Mouse (Mus musculus): ENCODE measurements around the gene Map4k1. TPM values are rescaled to one million over a fixed set of nuclear protein-coding genes. Genes with fewer than 3 reads are reported as not detected.

Gene Map4k1
- polyA plus RNA-seq, 1 experiment from 2014 or later, result 10.3 TPM

GRCm38 (mm10) chr7:28957286-28957685 is 24.6 kb upstream of the Map4k1 start:
- Histone ChIP-seq H3K4me2 (no peak overlapping the region), H3K4me3 (replicated peaks) (no peak overlapping the region), H3K27me3 (replicated peaks) (no peaks in the 10 kb centered on the region), H3K27ac (replicated peaks) (no peak overlapping the region), H3K4me1 (peaks cover 73% of the 10 kb centered on the region), H3K9me3 (replicated peaks) (no peaks in the 10 kb centered on the region), H3K36me3 (no peaks in the 10 kb centered on the region), H3K9ac (replicated peaks) (no peak overlapping the region)
- 73% methylated on average over 6 of the region's 6 CpGs for WGBS
- ATAC-seq (ENCODE audit: low FRiP score), result no peak

GRCm38 (mm10) chr7:28957997-28958725 is 23.7 kb upstream of the Map4k1 start:
- no peak overlapping the region for H3K4me3 ChIP-seq (replicated peaks)
- no peak overlapping the region for H3K9ac ChIP-seq (replicated peaks)
- no peaks in the 10 kb centered on the region for H3K9me3 ChIP-seq (replicated peaks)
- no peak overlapping the region for H3K4me2 ChIP-seq
- no peaks in the 10 kb centered on the region for H3K36me3 ChIP-seq
- 71% methylated on average over 1 of the region's 1 CpGs for WGBS
- H3K4me1 ChIP-seq, result peaks cover 74% of the 10 kb centered on the region
- no peak for ATAC-seq (ENCODE audit: low FRiP score)
- no peaks in the 10 kb centered on the region for H3K27me3 ChIP-seq (replicated peaks)
- no peak overlapping the region for H3K27ac ChIP-seq (replicated peaks)

- no peak overlapping the region for H3K4me3 ChIP-seq (replicated peaks)
- WGBS, result 69% methylated on average over 1 of the region's 1 CpGs
- peaks cover 69% of the 10 kb centered on the region for H3K4me1 ChIP-seq
These were observed 23.1 kb upstream of the Map4k1 start for GRCm38 (mm10) chr7:28958770-28959169.

GRCm38 (mm10) chr7:28959505-28960045 is 22.3 kb upstream of the Map4k1 start:
- H3K27me3 ChIP-seq (replicated peaks), result no peaks in the 10 kb centered on the region
- H3K9ac ChIP-seq (replicated peaks), result peak overlapping the region; percentile 98
- 0 out of 2 replicates have a peak overlapping the region, but pooled peaks have one; percentile 28 for H3K27ac ChIP-seq (replicated peaks)
- H3K4me1 ChIP-seq, result peaks cover 64% of the 10 kb centered on the region
- no peaks in the 10 kb centered on the region for H3K9me3 ChIP-seq (replicated peaks)
- H3K36me3 ChIP-seq, result no peaks in the 10 kb centered on the region
- WGBS, result 38% methylated on average over 6 of the region's 6 CpGs
- peak overlapping the region; percentile 79 for H3K4me2 ChIP-seq
- H3K4me3 ChIP-seq (replicated peaks), result peak overlapping the region; percentile 99
- no peak for ATAC-seq (ENCODE audit: low FRiP score)

More at GRCm38 (mm10) chr7:28958770-28959169, 23.1 kb upstream of the Map4k1 start:
- Histone ChIP-seq H3K4me2 (peak overlapping the region; percentile 79), H3K9ac (replicated peaks) (no peak overlapping the region), H3K27me3 (replicated peaks) (no peaks in the 10 kb centered on the region), H3K27ac (replicated peaks) (no peak overlapping the region), H3K36me3 (no peaks in the 10 kb centered on the region), H3K9me3 (replicated peaks) (no peaks in the 10 kb centered on the region)
- ATAC-seq (ENCODE audit: low FRiP score), result no peak

GRCm38 (mm10) chr7:28960354-28961046 is 21.4 kb upstream of the Map4k1 start:
- H3K4me2 ChIP-seq, result peak overlapping the region; percentile 79
- H3K27me3 ChIP-seq (replicated peaks), result no peaks in the 10 kb centered on the region
- ATAC-seq (ENCODE audit: low FRiP score), result no peak
- peak overlapping the region; percentile 28; the same call in 1 of the 2 replicates for H3K27ac ChIP-seq (replicated peaks)
- peaks cover 55% of the 10 kb centered on the region for H3K4me1 ChIP-seq
- WGBS, result 31% methylated on average over 9 of the region's 9 CpGs
- peak overlapping the region; percentile 99 for H3K4me3 ChIP-seq (replicated peaks)
- no peaks in the 10 kb centered on the region for H3K9me3 ChIP-seq (replicated peaks)
- no peaks in the 10 kb centered on the region for H3K36me3 ChIP-seq
- H3K9ac ChIP-seq (replicated peaks), result peak overlapping the region; percentile 98

- H3K4me3 ChIP-seq (replicated peaks), result peak overlapping the region; percentile 99
- H3K27me3 ChIP-seq (replicated peaks), result no peaks in the 10 kb centered on the region
- WGBS, result under 1% methylated on average over 7 of the region's 7 CpGs
- peak overlapping the region; percentile 86 for H3K27ac ChIP-seq (replicated peaks)
- H3K9me3 ChIP-seq (replicated peaks), result no peaks in the 10 kb centered on the region
- peak; percentile 9; the same call in 1 of the 2 replicates for ATAC-seq (ENCODE audit: low FRiP score)
- peak overlapping the region; percentile 79 for H3K4me2 ChIP-seq
- H3K9ac ChIP-seq (replicated peaks), result peak overlapping the region; percentile 98
- H3K4me1 ChIP-seq, result peaks cover 52% of the 10 kb centered on the region
- H3K36me3 ChIP-seq, result no peaks in the 10 kb centered on the region
These were observed 20.3 kb upstream of the Map4k1 start for GRCm38 (mm10) chr7:28961584-28961926.

- peak; percentile 93 for ATAC-seq (ENCODE audit: low FRiP score)
- WGBS, result under 1% methylated on average over 65 of the region's 76 CpGs
- peak within 1 kb of the TSS; percentile 86 for H3K27ac ChIP-seq (replicated peaks)
- no peaks in the 10 kb centered on the region for H3K27me3 ChIP-seq (replicated peaks)
- peak within 1 kb of the TSS; percentile 99 for H3K4me3 ChIP-seq (replicated peaks)
- H3K36me3 ChIP-seq, result no peaks in the 10 kb centered on the region
- no peaks in the 10 kb centered on the region for H3K9me3 ChIP-seq (replicated peaks)
- peaks cover 49% of the 10 kb centered on the region for H3K4me1 ChIP-seq
- peak within 1 kb of the TSS; percentile 98 for H3K9ac ChIP-seq (replicated peaks)
- H3K4me2 ChIP-seq, result peak within 1 kb of the TSS; percentile 79
These were observed 19.8 kb upstream of the Map4k1 start, which contains the start of gene Actn4 for GRCm38 (mm10) chr7:28961927-28962670. Gene Actn4 (minus strand): TSS chr7:28962340.

GRCm38 (mm10) chr7:28963399-28963923 is 18.4 kb upstream of the Map4k1 start:
- H3K27ac ChIP-seq (replicated peaks), result 0 out of 2 replicates have a peak overlapping the region, but pooled peaks have one; percentile 86
- no peaks in the 10 kb centered on the region for H3K27me3 ChIP-seq (replicated peaks)
- 77% methylated on average over 3 of the region's 3 CpGs for WGBS
- no peaks in the 10 kb centered on the region for H3K36me3 ChIP-seq
- H3K4me2 ChIP-seq, result no peak overlapping the region
- H3K9me3 ChIP-seq (replicated peaks), result no peaks in the 10 kb centered on the region
- no peak overlapping the region for H3K4me3 ChIP-seq (replicated peaks)
- no peak for ATAC-seq (ENCODE audit: low FRiP score)
- H3K4me1 ChIP-seq, result peaks cover 35% of the 10 kb centered on the region
- H3K9ac ChIP-seq (replicated peaks), result no peak overlapping the region

GRCm38 (mm10) chr7:28965346-28965840 is 16.5 kb upstream of the Map4k1 start:
- H3K27ac ChIP-seq (replicated peaks), result no peak overlapping the region
- WGBS, result 83% methylated on average over 5 of the region's 5 CpGs
- ATAC-seq (ENCODE audit: low FRiP score), result no peak
- no peak overlapping the region for H3K4me3 ChIP-seq (replicated peaks)
- no peaks in the 10 kb centered on the region for H3K9me3 ChIP-seq (replicated peaks)
- H3K27me3 ChIP-seq (replicated peaks), result no peaks in the 10 kb centered on the region
- no peak overlapping the region for H3K9ac ChIP-seq (replicated peaks)
- peaks cover 16% of the 10 kb centered on the region for H3K4me1 ChIP-seq
- no peaks in the 10 kb centered on the region for H3K36me3 ChIP-seq
- no peak overlapping the region for H3K4me2 ChIP-seq

GRCm38 (mm10) chr7:28966181-28966580 is 15.7 kb upstream of the Map4k1 start:
- H3K27ac ChIP-seq (replicated peaks), result no peak overlapping the region
- H3K36me3 ChIP-seq, result peaks cover 6% of the 10 kb centered on the region
- no peaks in the 10 kb centered on the region for H3K9me3 ChIP-seq (replicated peaks)
- H3K27me3 ChIP-seq (replicated peaks), result no peaks in the 10 kb centered on the region
- H3K4me3 ChIP-seq (replicated peaks), result no peak overlapping the region
- 84% methylated on average over 4 of the region's 5 CpGs for WGBS
- peaks cover 8% of the 10 kb centered on the region for H3K4me1 ChIP-seq
- ATAC-seq (ENCODE audit: low FRiP score), result no peak
- H3K4me2 ChIP-seq, result no peak overlapping the region
- no peak overlapping the region for H3K9ac ChIP-seq (replicated peaks)

Measured in neural tube, embryonic 15.5 days (tissue).